Mouse (Mus musculus): ENCODE data around the gene Acr.

The Acr gene

GRCm38 (mm10) chr15:89622312-89622958 is 54.3 kb downstream of the Acr start:
- ATAC-seq (ENCODE audit: low TSS enrichment) = peak; percentile 77

DNA sequence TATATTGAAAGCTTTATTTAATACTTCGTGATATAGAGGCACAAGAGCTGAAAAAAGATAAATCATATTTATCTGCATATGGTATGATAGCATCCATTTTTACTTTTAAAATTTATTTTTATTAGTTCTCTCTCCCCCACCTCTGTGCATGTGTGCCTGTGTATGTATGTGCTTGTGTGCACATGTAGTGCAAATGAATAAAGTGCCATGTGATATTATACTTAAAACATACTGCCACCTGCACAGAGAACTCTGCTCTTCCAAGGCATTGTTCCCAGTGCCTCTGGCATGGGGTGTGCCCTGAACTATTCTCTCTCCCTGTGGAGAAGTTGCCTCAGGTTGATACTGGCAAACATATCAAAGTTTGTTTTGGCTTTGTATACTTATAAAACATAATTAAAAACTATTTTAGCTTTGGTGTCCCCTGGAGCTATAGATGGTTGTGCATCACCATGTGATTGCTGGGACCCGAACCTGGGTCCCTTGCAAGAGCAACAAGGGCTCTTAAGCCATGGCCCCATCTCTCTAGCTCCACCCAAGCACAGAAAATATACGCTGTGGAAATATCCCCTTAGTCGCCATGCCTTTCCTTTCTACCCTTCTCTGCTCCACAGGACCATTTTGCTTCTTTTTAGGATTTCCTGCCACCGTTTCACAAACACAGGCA is 55.0 kb downstream of the Acr start:
- ATAC-seq (ENCODE audit: low TSS enrichment) = peak; percentile 57

DNA sequence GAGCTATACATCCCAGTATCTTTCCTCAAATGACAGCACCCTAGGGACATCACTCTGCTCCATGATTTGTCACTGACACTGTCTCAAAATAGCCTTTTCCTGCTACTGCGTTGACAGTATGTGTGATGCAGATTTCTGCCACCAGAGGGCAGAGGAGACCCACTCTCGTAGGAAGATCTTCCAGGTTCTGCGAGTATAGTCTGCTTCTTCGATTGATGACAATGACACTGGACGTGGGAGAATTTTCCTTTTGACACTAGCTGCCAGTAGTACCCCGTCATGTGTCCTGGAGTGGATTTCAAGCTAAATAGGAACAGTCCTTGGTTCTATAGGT is 55.5 kb downstream of the Acr start:
- peak; percentile 96 for ATAC-seq (ENCODE audit: low TSS enrichment)
